Mouse (Mus musculus) bone marrow macrophage, adult 2 months (primary cell): ENCODE measurements around the gene Gcsh. TPM values are rescaled to one million over a fixed set of nuclear protein-coding genes. Genes with fewer than 3 reads are reported as not detected.

Experiments used
- H3K27ac ChIP-seq: 2 replicates; pipeline ENCODE4 v1.5.1; 2012; ENCODE audit warnings: low read depth, low read length; ENCODE audit not compliant: insufficient read depth
- H3K4me1 ChIP-seq: 2 replicates; pipeline ENCODE4 v1.6.1; 2012; ENCODE audit warnings: low read length; ENCODE audit not compliant: control insufficient read depth, insufficient read depth
- H3K4me3 ChIP-seq: 2 replicates; pipeline ENCODE4 v1.5.1; 2012; ENCODE audit warnings: mild to moderate bottlenecking, low read length, moderate library complexity; ENCODE audit not compliant: insufficient read depth
- CTCF ChIP-seq: IDR thresholded peaks from 2 replicates; pipeline ENCODE4 v1.5.1; 2012; ENCODE audit warnings: low read depth, mild to moderate bottlenecking, low read length, moderate library complexity
- POLR2A ChIP-seq: IDR thresholded peaks from 2 replicates; pipeline ENCODE4 v1.6.1; 2012; ENCODE audit warnings: mild to moderate bottlenecking, low read depth, low read length, borderline replicate concordance
- polyA plus RNA-seq: library from polyadenylated mRNA; stranded (reverse); fragments of >200 nt; gene quantifications from 2 replicates; pipeline ENCODE4 v1.2.4, GENCODE M21; 2012; ENCODE audit not compliant: missing spikeins, insufficient read depth, insufficient read length

The Gcsh gene
- polyA plus RNA-seq, 1 experiment: 22.6 TPM

DNA sequence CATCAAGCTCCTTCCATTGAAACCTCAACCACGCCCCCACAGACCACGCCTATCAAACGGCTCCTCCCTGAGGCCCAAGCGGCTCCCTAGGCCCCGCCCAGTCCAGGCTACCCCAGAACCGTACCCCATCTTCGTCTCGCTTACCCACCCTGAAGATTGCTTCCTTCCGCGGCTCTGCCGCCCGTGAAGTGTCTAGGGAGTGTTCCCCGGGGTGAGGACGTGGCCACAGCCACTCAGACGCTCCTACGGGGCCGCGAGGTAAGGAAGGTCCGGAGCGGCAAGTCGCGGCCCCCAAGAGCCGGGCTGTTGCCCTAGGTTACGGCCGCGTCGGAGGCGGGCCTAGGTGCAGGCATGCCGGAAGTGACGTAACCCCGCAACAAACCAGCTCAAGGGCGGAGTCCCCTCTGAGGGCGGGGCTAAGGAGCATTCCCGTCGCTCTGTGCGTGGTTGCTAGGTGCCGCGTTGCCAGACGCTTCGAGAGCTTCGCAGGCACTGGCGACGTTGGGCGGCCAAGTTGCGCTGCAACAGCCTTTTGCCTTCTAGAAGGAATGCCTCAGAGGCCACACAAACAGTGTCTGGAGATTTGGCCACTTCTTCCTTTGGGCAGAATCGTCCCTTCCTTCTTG lies 14.6 kb downstream of the Gcsh start, which contains the start of gene 1700030J22Rik:
Gene 1700030J22Rik, minus strand, starts transcription at position 329 of the 626 bp plus-strand sequence.
- TF ChIP-seq CTCF (no peak), POLR2A (no peak)
- Histone ChIP-seq H3K27ac (peak within 1 kb of the TSS; percentile 34), H3K4me3 (peak within 1 kb of the TSS; percentile 70), H3K4me1 (peaks cover 28% of the 10 kb centered on the region)

DNA sequence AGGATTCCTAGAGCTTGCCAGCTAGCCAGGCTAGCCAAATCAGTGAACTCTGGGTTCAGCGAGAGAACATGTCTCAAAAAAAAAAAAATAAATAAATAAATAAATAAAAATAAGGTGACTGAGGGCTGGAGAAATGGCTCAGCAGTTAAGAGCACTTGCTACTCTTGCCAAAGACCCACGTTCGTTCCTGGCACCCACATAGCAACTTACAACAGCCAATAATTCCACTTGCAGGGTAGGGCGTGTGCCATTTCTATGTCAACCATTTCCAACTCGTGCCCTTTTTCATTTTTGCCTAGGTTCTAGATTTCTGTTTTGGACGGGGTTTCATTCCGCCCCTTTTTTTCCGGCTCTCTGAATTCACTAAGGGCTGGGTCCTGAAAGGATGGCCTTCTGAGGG lies 15.3 kb downstream of the Gcsh start:
- TF ChIP-seq CTCF (no peak), POLR2A (no peak)
- peak overlapping the region; percentile 70 for H3K4me3 ChIP-seq
- H3K27ac ChIP-seq: no peak overlapping the region
- peaks cover 28% of the 10 kb centered on the region for H3K4me1 ChIP-seq

DNA sequence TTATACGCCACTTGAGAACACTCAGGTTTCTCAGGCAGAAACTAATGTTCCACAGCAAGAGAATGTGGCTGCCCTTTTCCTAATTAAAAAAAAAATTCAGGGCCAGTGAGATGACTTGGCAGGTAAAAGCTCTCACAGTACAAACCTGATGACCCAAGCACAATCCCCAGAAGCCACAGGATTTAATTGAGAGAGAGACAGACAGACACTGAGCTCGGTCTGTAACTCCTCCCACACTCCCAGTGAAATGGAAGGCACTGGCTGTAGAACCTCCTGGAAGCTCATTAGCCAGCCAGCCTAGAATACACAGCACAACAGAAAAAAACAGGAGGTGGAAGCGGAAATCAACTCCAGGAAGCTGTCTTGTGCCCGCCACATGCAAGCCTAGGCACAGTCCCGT lies 17.7 kb downstream of the Gcsh start:
- H3K4me1 ChIP-seq: peaks cover 28% of the 10 kb centered on the region
- H3K27ac ChIP-seq: peak overlapping the region; percentile 77
- TF ChIP-seq POLR2A: no peak
- TF ChIP-seq CTCF: no peak
- H3K4me3 ChIP-seq: peak overlapping the region; percentile 36

DNA sequence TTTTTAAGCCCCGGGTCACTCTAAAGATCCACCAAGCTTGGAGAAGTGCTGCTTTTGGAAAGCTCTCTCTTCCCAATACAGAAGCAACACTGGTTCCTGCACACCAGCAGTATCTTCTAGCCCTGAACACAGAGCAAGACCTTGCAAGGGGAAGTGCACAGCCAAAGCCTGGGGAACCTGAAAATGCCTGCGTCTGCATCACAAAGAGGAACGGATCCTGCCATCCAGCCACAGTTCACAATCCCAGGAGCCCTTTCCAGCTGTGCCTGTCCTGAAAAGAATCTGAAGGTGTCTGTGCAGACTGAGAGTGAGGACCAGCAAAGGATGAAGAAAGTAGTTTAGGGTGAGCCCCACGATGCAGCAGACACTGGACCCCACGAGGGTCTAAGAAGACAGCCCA lies 18.3 kb downstream of the Gcsh start:
- Histone ChIP-seq H3K27ac (peak overlapping the region; percentile 77), H3K4me1 (peaks cover 28% of the 10 kb centered on the region), H3K4me3 (peak overlapping the region; percentile 36)
- TF ChIP-seq POLR2A (no peak), CTCF (no peak)

DNA sequence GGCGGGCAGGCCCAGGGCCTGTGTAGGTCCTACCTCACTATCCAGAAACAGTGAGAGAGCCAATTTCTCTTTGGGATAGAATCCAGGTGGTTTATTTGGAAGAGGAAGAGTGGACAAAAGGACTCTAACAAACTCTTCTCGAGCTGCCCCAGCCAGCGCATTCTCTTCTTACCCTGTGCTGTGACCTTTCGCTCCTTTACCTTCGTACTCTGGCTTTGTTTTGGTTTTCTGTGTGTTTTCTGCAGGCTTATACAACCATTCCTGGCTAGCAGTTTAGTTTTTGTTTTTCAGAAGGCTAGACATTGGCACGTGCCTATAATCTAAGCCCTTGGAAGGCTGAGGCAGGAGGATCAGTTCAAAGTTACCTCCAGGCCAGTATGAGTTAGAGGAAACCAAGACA lies 23.8 kb downstream of the Gcsh start:
- H3K4me1 ChIP-seq: peaks cover 7% of the 10 kb centered on the region
- H3K4me3 ChIP-seq: no peak overlapping the region
- TF ChIP-seq POLR2A (no peak), CTCF (no peak)
- H3K27ac ChIP-seq: no peak overlapping the region

DNA sequence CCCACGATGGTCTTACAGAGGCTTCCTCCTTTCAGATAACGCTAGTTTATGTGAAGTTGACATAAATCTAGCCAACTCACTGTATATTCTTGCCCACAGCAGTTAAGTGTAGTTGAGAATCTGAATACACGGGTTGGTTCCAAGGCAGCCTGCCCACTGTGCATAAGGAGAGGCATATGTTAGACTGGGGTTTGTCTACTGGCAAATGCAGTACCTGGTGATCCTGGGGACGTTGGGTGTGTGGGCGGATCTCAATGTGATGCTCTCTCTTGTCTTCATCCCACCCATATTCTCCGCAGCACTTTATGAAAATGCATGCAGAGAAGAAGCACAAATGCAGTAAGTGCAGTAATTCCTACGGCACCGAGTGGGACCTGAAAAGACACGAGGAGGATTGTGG lies 38.9 kb downstream of the Gcsh start:
- Histone ChIP-seq H3K4me1 (peaks cover 17% of the 10 kb centered on the region), H3K4me3 (no peak overlapping the region), H3K27ac (no peak overlapping the region)
- TF ChIP-seq POLR2A: no peak
- TF ChIP-seq CTCF: no peak

DNA sequence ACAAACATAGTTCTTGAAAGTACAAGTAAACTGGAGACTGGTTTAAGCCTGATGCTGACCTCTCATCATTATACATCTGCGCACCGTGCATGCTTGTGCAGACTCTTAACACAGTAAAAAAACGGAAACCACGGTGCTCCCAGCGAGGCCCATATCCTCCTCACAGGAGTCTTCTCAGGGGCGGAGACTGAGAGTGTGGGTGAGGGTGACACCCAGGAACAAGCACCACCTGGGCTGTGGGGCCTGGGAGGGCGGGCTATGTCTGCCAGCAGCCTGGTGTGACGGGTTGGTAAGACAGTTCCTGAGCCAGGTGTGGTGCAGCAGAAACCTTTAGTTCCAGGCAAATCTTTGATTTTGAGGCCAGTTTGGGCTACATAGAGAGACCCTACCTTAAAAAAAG lies 40.9 kb downstream of the Gcsh start:
- TF ChIP-seq POLR2A (no peak), CTCF (no peak)
- Histone ChIP-seq H3K4me3 (no peak overlapping the region), H3K4me1 (peaks cover 24% of the 10 kb centered on the region), H3K27ac (no peak overlapping the region)

DNA sequence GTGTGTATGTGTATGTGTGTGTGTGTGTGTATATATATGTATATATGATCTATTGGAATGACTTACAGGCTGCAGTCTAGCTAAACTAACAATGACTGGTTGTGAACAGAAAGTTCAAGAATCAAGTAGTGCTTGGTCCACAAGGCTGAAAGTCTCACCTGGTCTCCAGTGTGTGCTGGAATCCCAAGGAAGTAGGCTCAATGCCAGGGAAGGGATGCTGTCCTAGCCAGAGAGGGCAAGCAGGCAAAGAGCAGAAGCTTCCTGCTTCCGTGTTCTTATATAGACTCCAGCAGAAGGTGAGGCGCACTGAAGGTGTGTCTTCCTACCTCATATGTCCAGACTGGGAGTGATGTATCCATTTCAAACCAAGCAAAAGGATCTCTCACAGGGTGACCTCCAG lies 41.6 kb downstream of the Gcsh start:
- TF ChIP-seq CTCF (no peak), POLR2A (no peak)
- Histone ChIP-seq H3K4me1 (peaks cover 25% of the 10 kb centered on the region), H3K4me3 (no peak overlapping the region), H3K27ac (no peak overlapping the region)

DNA sequence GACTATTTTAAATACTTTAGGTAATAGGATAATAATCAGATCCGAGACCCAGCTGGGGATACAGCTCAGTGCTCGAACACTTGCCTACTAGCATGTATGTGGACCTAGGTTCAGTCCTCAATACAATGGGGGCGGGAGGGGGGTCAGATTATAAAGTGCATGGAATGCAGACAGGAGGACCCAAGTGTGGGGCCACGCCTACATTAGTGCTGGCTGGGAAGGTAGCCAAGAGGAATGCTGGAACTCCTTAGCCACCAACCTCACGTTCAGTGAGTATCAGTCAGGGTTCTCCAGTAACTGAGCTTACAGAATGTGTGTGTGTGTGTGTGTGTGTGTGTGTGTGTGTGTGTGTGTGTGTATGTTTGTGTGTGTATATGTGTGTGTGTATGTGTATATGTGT lies 42.0 kb downstream of the Gcsh start:
- Histone ChIP-seq H3K4me1 (peaks cover 25% of the 10 kb centered on the region), H3K4me3 (no peak overlapping the region), H3K27ac (peak overlapping the region; percentile 9; the same call in 1 of the 2 replicates)
- TF ChIP-seq POLR2A (no peak), CTCF (no peak)

DNA sequence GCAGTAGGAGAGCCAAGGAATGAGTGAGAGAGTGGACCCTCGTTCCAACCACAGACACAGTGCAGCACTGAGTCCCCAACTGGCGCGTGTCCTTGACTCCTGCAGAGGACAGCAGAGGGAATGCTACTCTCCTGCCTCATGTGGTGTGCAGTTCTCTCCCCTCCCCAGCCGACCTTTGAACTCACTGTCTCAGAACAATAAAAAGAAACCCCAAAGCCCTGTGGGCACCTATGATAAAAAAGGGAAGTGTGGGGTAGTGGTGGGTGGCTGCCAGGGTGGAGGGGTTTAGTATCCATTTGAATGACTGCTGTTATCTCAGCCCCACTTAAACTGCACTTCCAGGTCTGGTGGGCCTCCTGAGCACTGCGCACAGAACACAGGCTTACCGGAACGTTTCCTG lies 45.7 kb downstream of the Gcsh start:
- Histone ChIP-seq H3K27ac (no peak overlapping the region), H3K4me3 (no peak overlapping the region), H3K4me1 (peaks cover 44% of the 10 kb centered on the region)
- TF ChIP-seq POLR2A: no peak
- TF ChIP-seq CTCF: no peak
